23 mouse cellular contexts compared by ENCODE assay signal in the genomic region with DNA sequence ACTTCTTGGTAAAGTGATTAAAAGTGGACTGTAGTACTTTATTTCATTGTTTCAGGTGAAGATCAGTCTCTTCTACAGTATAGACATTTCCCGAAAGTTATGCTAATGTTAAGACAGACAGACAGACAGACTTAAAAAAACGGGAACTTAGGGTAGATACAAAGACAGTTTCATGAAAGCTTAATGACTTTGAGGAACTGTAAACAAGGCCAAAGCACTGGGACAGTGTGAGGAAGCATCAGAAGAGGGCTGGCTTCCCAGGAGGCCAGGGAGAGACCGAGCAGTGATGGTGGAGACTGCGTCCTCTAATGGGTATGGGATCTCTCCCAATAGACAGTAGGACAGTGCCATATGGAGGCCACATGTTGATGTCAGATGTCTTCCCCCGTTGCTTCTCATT.
DNase-seq lines count a peak whose midpoint lies in the region; ATAC-seq and TF ChIP-seq lines count a peak whose summit lies in the region.
"Had no signal": no experiment of that assay in that cellular context is flagged by ENCODE, and none has a peak within 500 bp of the region (broad histone marks: within the 10 kb centered on the region; RNA-seq: fewer than 3 reads in every experiment).

No protein-coding gene starts in this region.

- 0 out of 2 replicates have a peak overlapping the region, but pooled peaks have one; percentile 3 for H3K27ac ChIP-seq in liver, adult 2 months (replicated peaks; ENCODE audit: insufficient read depth, low read depth, low read length)
- no peak overlapping the region for H3K27ac ChIP-seq in liver, embryonic 11.5 days (ENCODE audit: low read depth, low read length)
- H3K27ac ChIP-seq in liver, embryonic 15.5 days (replicated peaks): no peak overlapping the region
- no peak overlapping the region for H3K27ac ChIP-seq in hindbrain, embryonic 13.5 days
- H3K27ac ChIP-seq: embryonic facial prominence, embryonic 15.5 days; forebrain, embryonic 10.5 days; heart, embryonic 13.5 days; hindbrain, embryonic 15.5 days; left cerebral cortex, adult 2 months had no signal

- H3K4me3 ChIP-seq in liver, adult 2 months (ENCODE audit: insufficient read depth, low read depth, low read length): no peak overlapping the region
- no peak overlapping the region for H3K4me3 ChIP-seq in liver, embryonic 11.5 days (ENCODE audit: low read depth, low read length)
- no peak overlapping the region for H3K4me3 ChIP-seq in liver, embryonic 15.5 days (replicated peaks)
- H3K4me3 ChIP-seq in hindbrain, embryonic 13.5 days: no peak overlapping the region
- H3K4me3 ChIP-seq: embryonic facial prominence, embryonic 15.5 days; forebrain, embryonic 10.5 days; heart, embryonic 13.5 days; hindbrain, embryonic 15.5 days; left cerebral cortex, adult 2 months; liver, embryonic 13.5 days had no signal

- 89% methylated on average over 5 of the region's 5 CpGs for WGBS in liver, adult 2 months
- 63% methylated on average over 5 of the region's 5 CpGs for WGBS in liver, embryonic 11.5 days
- 41% methylated on average over 5 of the region's 5 CpGs for WGBS in liver, embryonic 15.5 days (ENCODE audit: insufficient replicate concordance)
- 88% methylated on average over 5 of the region's 5 CpGs for WGBS in hindbrain, embryonic 13.5 days

- no peaks in the 10 kb centered on the region for H3K9me3 ChIP-seq in liver, embryonic 11.5 days (ENCODE audit: control insufficient read depth, low read length)
- H3K9me3 ChIP-seq in liver, embryonic 15.5 days (replicated peaks): no peaks in the 10 kb centered on the region
- no peaks in the 10 kb centered on the region for H3K9me3 ChIP-seq in hindbrain, embryonic 13.5 days
- H3K9me3 ChIP-seq: embryonic facial prominence, embryonic 15.5 days; forebrain, embryonic 10.5 days; heart, embryonic 13.5 days; hindbrain, embryonic 15.5 days; liver, embryonic 13.5 days had no signal

- TF ChIP-seq CTCF in liver, adult 2 months (IDR thresholded peaks at IDR 0.05; ENCODE audit: low read depth, low read length): no peak

- DNase-seq in liver, adult 2 months (ENCODE audit: extremely low read depth, low read depth, low spot score): no peak
- no peak for DNase-seq in liver, embryonic 11.5 days (ENCODE audit: low spot score)
- DNase-seq in brain, adult 2 months (ENCODE audit: low read depth, low spot score): peak; percentile 41
- DNase-seq in layer of hippocampus, postnatal 14 days (ENCODE audit: low spot score in 2 of 2): no peak
- no peak for DNase-seq in layer of hippocampus, adult 18-20 months (ENCODE audit: low spot score in 2 of 2)
- DNase-seq: adrenal gland, postnatal 14 days; embryo, embryonic 11 days; heart, adult 11 months; left cerebral cortex, postnatal 4 days; liver, embryonic 13.5 days; right cerebral cortex, adult 18-20 months; thymus, adult 18-20 months had no signal

- peaks cover 13% of the 10 kb centered on the region for H3K4me1 ChIP-seq in liver, adult 2 months (ENCODE audit: control insufficient read depth, insufficient read depth, low read length)
- H3K4me1 ChIP-seq in liver, embryonic 11.5 days (replicated peaks; ENCODE audit: control insufficient read depth, insufficient read depth, low read length): peaks cover 22% of the 10 kb centered on the region
- peaks cover 20% of the 10 kb centered on the region for H3K4me1 ChIP-seq in liver, embryonic 15.5 days (replicated peaks)
- H3K4me1 ChIP-seq in hindbrain, embryonic 13.5 days (replicated peaks): peaks cover 3% of the 10 kb centered on the region; the same call in 1 of the 2 replicates

- no peaks in the 10 kb centered on the region for H3K36me3 ChIP-seq in liver, adult 2 months (ENCODE audit: control insufficient read depth, insufficient read depth, low read length)
- no peaks in the 10 kb centered on the region for H3K36me3 ChIP-seq in liver, embryonic 11.5 days (ENCODE audit: control insufficient read depth, insufficient read depth, low read length)
- H3K36me3 ChIP-seq in liver, embryonic 15.5 days (replicated peaks): no peaks in the 10 kb centered on the region
- H3K36me3 ChIP-seq in hindbrain, embryonic 13.5 days: no peaks in the 10 kb centered on the region
- H3K36me3 ChIP-seq: embryonic facial prominence, embryonic 15.5 days; forebrain, embryonic 10.5 days; hindbrain, embryonic 15.5 days; liver, embryonic 13.5 days had no signal

- no peak for TF ChIP-seq POLR2A in liver, adult 2 months (IDR thresholded peaks at IDR 0.05; ENCODE audit: extremely low read depth, insufficient read depth, low read length)

- no peak overlapping the region; the same call in 1 of the 2 replicates for H3K4me2 ChIP-seq in liver, embryonic 11.5 days
- H3K4me2 ChIP-seq in liver, embryonic 15.5 days: 0 out of 2 replicates have a peak overlapping the region, but pooled peaks have one; percentile 4
- no peak overlapping the region for H3K4me2 ChIP-seq in hindbrain, embryonic 13.5 days
- H3K4me2 ChIP-seq: embryonic facial prominence, embryonic 15.5 days; heart, embryonic 13.5 days; hindbrain, embryonic 15.5 days had no signal

- peaks cover 42% of the 10 kb centered on the region; the same call in 1 of the 2 replicates for H3K79me2 ChIP-seq in liver, adult 2 months (ENCODE audit: control insufficient read depth, insufficient read depth, low read length)

- no peaks in the 10 kb centered on the region for H3K27me3 ChIP-seq in liver, adult 2 months (ENCODE audit: control insufficient read depth, insufficient read depth, low read length)
- H3K27me3 ChIP-seq in liver, embryonic 11.5 days (replicated peaks; ENCODE audit: control insufficient read depth, insufficient read depth, low read length): no peaks in the 10 kb centered on the region
- H3K27me3 ChIP-seq in liver, embryonic 15.5 days: no peaks in the 10 kb centered on the region
- no peaks in the 10 kb centered on the region for H3K27me3 ChIP-seq in hindbrain, embryonic 13.5 days
- H3K27me3 ChIP-seq: embryonic facial prominence, embryonic 15.5 days; heart, embryonic 13.5 days; hindbrain, embryonic 15.5 days; liver, embryonic 13.5 days; Patski had no signal

- no peak for ATAC-seq in liver, embryonic 11.5 days (replicated peaks; ENCODE audit: low FRiP score)
- ATAC-seq in liver, embryonic 15.5 days (ENCODE audit: insufficient read depth): no peak
- peak; percentile 85 for ATAC-seq in monocyte, adult 5-6 weeks (replicated peaks; ENCODE audit: insufficient number of reproducible peaks, low FRiP score, low TSS enrichment, poor library complexity, severe bottlenecking)
- ATAC-seq in hindbrain, embryonic 13.5 days (ENCODE audit: low FRiP score): no peak
- ATAC-seq: activated CD4-positive, CD25-positive, alpha-beta regulatory T cell, adult 4 months; lung, postnatal 0 days; Patski had no signal

- no peak overlapping the region for H3K9ac ChIP-seq in liver, adult 2 months (ENCODE audit: low read depth, low read length)
- H3K9ac ChIP-seq in liver, embryonic 11.5 days (ENCODE audit: low read depth, low read length): no peak overlapping the region
- H3K9ac ChIP-seq in liver, embryonic 15.5 days: no peak overlapping the region
- no peak overlapping the region for H3K9ac ChIP-seq in hindbrain, embryonic 13.5 days
- H3K9ac ChIP-seq: embryonic facial prominence, embryonic 15.5 days; heart, embryonic 13.5 days; hindbrain, embryonic 15.5 days; liver, embryonic 13.5 days had no signal
